Mouse (Mus musculus) midbrain, embryonic 13.5 days (tissue): Measurements from ENCODE around the gene Pbx4. TPM values are rescaled to one million over a fixed set of nuclear protein-coding genes. Genes with fewer than 3 reads are reported as not detected.

ENCODE experiments used
- polyA plus RNA-seq: library from polyadenylated mRNA; unstranded; fragments of >200 nt; fragmentation: Nextera tagmentation; extraction: Ambion mirVana; gene quantifications from 2 replicates; pipeline ENCODE4 v1.2.1, GENCODE M21; 2015

Gene Pbx4
- polyA plus RNA-seq, 1 experiment from 2014 or later: 59.2 TPM

Other genes starting within 250 kb of the Pbx4 start
- gene Zfp868, start 206.9 kb upstream of the Pbx4 start, polyA plus RNA-seq: 48.6 and 50.8 TPM in 2 replicates
- gene Zfp964, start 178.0 kb upstream of the Pbx4 start, polyA plus RNA-seq: 2.3 and 2.4 TPM in 2 replicates
- gene Zfp869, start 121.8 kb upstream of the Pbx4 start, polyA plus RNA-seq: 28.4 and 28.8 TPM in 2 replicates
- gene Zfp963, start 82.5 kb upstream of the Pbx4 start, polyA plus RNA-seq: 9.2 and 10.2 TPM in 2 replicates
- gene Gm20422, start 57.6 kb upstream of the Pbx4 start, polyA plus RNA-seq: 0.24 and 1.1 TPM in 2 replicates
- 46.6 and 49.0 TPM in 2 replicates for gene Atp13a1, start 41.3 kb upstream of the Pbx4 start, polyA plus RNA-seq
- gene Zfp866, start 41.3 kb upstream of the Pbx4 start, polyA plus RNA-seq: 49.1 and 51.7 TPM in 2 replicates
- 31.8 and 37.0 TPM in 2 replicates for gene Gmip, start 23.8 kb upstream of the Pbx4 start, polyA plus RNA-seq
- gene Lpar2, start 10.1 kb upstream of the Pbx4 start, polyA plus RNA-seq: 0.58 and 0.64 TPM in 2 replicates
- gene Cilp2, start 55.2 kb downstream of the Pbx4 start, polyA plus RNA-seq: 2.1 TPM in 2 replicates
- 3.7 and 4.1 TPM in 2 replicates for gene Tssk6, start 69.7 kb downstream of the Pbx4 start, polyA plus RNA-seq
- gene Ndufa13, start 70.1 kb downstream of the Pbx4 start, polyA plus RNA-seq: 174 and 181 TPM in 2 replicates
- gene Yjefn3, start 70.2 kb downstream of the Pbx4 start, polyA plus RNA-seq: 9.1 and 10.8 TPM in 2 replicates
- 26.0 and 27.7 TPM in 2 replicates for gene Gatad2a, start 163.9 kb downstream of the Pbx4 start, polyA plus RNA-seq
- 83.9 and 87.6 TPM in 2 replicates for gene Mau2, start 210.2 kb downstream of the Pbx4 start, polyA plus RNA-seq
- gene Sugp1, start 210.3 kb downstream of the Pbx4 start, polyA plus RNA-seq: 62.1 and 65.1 TPM in 2 replicates
- gene Tm6sf2, start 240.4 kb downstream of the Pbx4 start, polyA plus RNA-seq: 1.8 TPM in 2 replicates